Mouse (Mus musculus) kidney, postnatal 36 days (tissue): ENCODE data around the gene Vasp.

ENCODE experiments used
- DNase-seq, 2 experiments: peaks; one replicate each; pipeline ENCODE4 v3.0.0; 2021 to 2022; ENCODE audit warnings: mixed read lengths in 2 of 2

Vasp gene

GRCm38 (mm10) chr7:19270509-19271237, 944 bp downstream of the Vasp start:
- peak in 1 of 2 experiments; percentile 32 for DNase-seq

GRCm38 (mm10) chr7:19269721-19270441, 1.7 kb downstream of the Vasp start:
- peak; percentile 82 for DNase-seq

DNA sequence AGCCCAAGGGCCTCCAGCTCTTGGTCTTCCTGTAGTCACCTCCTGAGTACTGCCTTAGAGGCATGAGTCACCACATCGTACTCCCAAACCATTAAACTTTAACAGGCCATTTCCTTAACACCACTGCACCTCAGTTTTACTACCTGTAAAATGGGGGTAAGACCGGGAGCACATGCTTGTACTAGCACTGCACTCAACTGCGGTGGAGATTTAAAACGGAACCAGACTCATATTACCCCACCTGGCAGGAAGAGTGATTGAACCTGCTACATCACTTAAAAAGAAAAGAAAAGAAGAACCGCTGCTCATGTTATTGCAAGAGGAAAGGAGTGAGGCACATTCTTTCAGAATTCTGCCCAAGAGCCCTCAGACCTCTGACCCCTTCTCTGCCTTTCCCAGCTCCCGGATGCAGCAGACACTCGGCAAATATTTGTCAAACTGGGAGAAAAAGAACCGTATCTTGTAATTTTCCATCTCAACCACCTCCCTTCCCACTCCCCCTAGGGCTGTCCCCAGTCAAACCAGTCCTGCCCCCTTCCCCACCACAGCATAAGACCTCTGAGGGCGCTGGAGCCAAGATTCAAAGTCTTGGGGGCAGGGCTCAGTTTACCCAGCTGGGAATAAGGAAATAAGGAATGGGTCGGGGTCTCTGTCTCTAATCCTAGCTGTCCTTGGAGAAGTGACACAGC, 2.5 kb downstream of the Vasp start:
- DNase-seq, result peak; percentile 42 to 61

- no peak for DNase-seq
These were observed 4.6 kb downstream of the Vasp start for GRCm38 (mm10) chr7:19267051-19267450.

- DNase-seq, result peak in 1 of 2 experiments; percentile 68
These were observed 5.4 kb downstream of the Vasp start for GRCm38 (mm10) chr7:19265928-19266822.

- no peak for DNase-seq
These were observed 6.5 kb downstream of the Vasp start for GRCm38 (mm10) chr7:19265147-19265546.

DNA sequence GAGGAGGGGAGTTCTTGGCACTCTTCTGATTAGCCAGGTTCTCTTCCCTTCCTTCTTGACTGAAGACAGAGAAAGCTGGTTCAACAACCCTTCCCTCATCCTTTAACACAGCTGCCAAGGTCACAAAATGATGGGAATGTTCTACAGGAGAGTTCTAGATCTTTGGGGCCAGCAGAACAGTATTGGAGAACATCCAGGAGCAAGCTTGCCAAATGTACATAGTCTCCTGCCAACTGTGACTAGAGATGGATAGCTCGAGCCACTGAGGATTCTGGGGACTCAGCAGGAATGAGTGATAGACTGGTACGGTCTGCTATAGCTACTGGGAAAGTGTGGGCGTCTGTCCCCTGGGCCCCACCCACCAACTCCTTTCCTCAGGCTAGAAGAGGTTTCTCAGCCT, 13.3 kb downstream of the Vasp start:
- DNase-seq, result no peak

GRCm38 (mm10) chr7:19257390-19258022, 14.1 kb downstream of the Vasp start:
- peak; percentile 80 to 82 for DNase-seq

DNA sequence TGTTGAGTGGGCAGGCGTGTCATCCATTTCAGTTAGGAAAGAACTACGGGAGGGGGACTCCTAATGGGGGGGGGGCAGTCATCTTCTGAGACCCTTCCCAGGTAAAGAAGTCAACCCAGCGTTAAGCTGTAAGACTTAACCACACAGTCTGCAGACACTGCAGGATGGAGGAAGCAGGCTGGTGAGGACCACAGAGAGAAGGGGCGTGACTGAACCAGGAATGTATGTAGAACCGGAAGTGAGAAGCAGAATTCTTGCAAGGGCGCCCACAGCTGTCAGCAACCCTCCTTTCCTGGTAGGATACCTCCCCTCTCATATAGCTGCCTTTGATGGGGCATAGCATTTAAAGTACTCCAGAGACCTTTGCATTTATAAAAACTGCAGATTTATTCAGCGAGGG, 15.1 kb downstream of the Vasp start:
- no peak for DNase-seq

GRCm38 (mm10) chr7:19255395-19255794, 16.2 kb downstream of the Vasp start:
- no peak for DNase-seq

DNA sequence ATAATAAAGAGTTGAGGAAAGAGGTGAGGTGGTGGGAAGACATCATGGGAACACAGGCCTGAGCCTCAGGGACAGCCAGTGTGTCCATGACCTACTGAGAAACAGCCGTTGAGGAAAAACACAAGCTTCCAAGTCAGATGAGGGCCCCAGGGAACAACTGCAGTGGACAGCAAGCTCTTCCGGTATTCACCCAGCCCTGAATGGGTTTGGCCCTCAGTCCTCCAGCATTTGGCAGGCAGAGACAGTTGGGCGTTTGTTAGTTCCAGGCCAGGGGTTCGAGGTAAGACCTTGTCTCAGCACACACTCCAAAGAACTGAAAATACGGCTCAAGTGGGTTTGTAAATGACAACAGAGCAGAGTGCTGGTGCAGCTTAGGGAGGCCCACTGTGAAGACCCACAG, 18.2 kb downstream of the Vasp start:
- no peak for DNase-seq

- DNase-seq, result no peak
These were observed 19.5 kb downstream of the Vasp start for GRCm38 (mm10) chr7:19252078-19252477.

DNA sequence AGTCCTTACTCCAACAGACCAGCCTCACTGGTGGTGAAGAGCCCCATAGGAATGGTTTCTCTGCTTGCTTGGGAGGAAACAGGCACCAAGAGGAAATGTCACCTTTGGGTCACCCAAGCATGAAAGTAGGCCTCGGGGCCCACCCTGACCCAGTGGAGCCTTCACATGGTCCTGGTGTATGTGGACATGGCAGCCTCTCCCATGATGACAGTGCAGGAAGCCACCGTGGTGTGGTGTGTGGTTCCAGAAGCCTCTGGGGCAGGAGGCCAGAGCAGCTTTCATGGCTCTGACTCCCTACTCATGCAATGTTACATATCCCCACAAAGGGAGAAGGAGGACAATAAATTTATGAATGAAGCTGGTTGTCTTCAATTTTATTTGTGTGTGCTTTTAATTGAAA, 24.1 kb downstream of the Vasp start:
- DNase-seq, result no peak

GRCm38 (mm10) chr7:19246855-19247254, 24.8 kb downstream of the Vasp start:
- DNase-seq, result no peak

- no peak for DNase-seq
These were observed 26.5 kb downstream of the Vasp start for GRCm38 (mm10) chr7:19245083-19245482.

DNA sequence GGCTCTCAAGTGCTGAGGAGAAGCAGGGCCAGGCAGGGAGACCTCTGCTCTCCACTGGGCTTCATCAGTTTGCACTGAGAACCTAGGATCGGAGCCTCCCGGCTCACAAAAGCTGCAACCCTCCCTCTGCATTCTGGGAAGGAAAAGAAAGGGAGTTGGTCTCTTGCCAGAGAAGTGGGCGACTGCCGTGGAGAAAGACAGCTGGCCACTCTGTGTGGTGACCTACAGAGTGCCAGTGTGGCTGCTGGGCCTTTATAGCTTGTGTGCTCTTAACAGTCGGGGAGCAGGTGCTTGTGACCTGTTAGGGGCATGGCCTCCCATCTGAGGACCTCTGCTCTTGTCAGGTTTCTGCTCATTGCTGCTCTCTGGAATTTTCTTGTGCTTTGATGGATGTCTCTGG, 27.8 kb downstream of the Vasp start:
- DNase-seq, result no peak

DNA sequence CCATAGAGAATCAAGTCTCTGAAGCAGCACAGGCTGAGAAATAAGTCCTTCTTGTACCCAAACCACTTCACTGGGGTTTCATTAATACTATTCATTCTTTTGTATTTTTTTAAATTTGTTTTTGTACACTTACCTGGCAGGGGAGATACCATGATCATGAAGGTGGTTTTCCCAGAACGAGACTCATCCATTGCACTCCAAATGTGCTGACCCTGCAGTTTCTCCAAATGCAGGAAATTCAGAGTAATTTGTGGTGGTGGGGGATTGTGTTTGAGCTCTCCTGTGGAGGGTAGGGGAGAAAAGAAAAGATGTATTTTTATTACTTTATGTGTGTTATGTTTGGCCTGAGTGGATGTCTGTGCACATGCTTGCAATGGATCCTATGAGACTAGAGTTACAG, 29.6 kb downstream of the Vasp start:
- DNase-seq, result no peak

DNA sequence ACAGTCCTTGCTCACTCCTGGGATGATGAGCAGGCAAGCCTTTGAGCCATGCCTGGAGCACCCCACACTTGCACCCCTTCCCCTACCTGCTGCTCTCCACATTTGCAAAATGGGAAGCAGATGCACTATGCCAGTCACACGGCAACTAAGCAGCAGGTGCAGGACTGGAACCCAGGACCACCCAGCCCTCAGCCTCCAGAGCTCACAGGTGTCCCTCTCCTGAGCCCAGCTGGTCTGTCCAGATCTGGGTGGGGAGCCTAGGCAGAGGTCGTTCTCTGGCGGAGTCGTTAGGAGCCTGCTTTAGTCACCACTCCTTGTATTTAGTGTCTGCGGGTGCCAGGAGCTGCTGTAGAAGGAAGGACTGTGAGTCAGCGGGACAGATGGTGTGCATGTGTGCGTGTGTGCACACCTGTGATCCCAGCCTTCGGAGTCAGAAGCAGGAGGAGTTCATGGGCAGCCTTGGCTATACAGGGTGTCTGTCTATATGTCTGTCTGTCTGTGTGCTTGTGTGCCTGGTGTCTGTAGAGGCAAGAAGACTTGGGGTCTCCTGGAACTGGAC, 30.6 kb downstream of the Vasp start:
- no peak for DNase-seq

DNA sequence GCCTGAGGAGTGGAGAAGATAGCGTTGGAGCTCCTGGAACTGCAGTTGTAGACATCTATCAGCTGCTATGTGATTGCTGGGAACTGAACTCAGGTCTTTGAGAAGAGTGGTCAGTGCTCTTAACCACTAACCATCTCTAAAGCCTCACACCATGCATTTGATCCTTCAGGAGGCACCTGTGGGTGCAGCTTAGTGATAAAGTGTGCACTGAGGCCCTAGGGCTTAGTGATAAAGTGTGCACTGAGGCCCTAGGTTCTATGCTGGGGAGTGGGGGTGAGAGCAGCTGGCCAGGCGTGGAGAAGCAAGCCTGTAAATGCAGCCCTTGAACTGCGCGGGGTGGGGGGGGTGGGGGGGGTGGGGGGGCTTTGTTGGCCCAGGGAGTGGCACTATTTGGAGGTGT, 31.6 kb downstream of the Vasp start:
- DNase-seq, result no peak

GRCm38 (mm10) chr7:19239423-19239822, 32.2 kb downstream of the Vasp start:
- peak; percentile 90 to 96 for DNase-seq

DNA sequence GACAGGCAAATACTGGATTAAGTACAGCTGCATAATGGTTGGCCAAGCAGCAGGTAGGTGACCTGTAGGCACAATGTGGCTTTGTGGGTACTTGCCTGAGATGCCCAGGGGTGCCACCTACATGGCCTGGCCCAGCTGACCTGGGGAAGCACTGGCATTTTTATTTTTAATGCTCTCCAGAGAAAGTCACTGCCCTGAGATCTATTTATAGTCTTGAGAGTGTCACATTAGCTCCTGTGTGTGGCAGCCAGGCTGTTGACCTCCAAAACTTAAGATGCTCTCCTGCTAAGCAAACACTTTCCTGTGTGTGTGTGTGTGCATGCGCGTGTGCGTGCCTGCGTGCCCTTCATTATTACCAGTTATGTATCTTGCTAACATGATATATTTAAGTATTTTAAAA, 33.3 kb downstream of the Vasp start:
- DNase-seq, result no peak

GRCm38 (mm10) chr7:19236411-19236810, 35.2 kb downstream of the Vasp start:
- DNase-seq, result no peak
